Mouse (Mus musculus) hindbrain, embryonic 14.5 days (tissue): ENCODE data around the gene Polr3g. TPM values are rescaled to one million over a fixed set of nuclear protein-coding genes. Genes with fewer than 3 reads are reported as not detected.

Experiments
- ATAC-seq: fragments of 200-750 bp; cut with Nextera tagmentation; 2 replicates; pipeline ENCODE4 v1.8.0; 2017; ENCODE audit warnings: moderate number of reproducible peaks, mild to moderate bottlenecking, moderate TSS enrichment, moderate library complexity; ENCODE audit not compliant: low FRiP score
- DNase-seq: peaks from one replicate; pipeline ENCODE4 v3.0.0-alpha.2; 2015; ENCODE audit warnings: low spot score
- H3K27ac ChIP-seq: fragments of 300-500 bp; sonication (generic); 2 replicates; pipeline ENCODE4 v1.5.1; 2014; ENCODE audit warnings: mild to moderate bottlenecking, moderate library complexity
- H3K27me3 ChIP-seq: fragments of 300-500 bp; sonication (generic); 2 replicates; pipeline ENCODE4 v1.6.1; 2014; ENCODE audit warnings: mild to moderate bottlenecking, low read length, mixed read lengths; ENCODE audit not compliant: control insufficient read depth, insufficient read depth
- H3K36me3 ChIP-seq: fragments of 300-500 bp; sonication (generic); replicated peaks from 2 replicates; pipeline ENCODE4 v1.6.1; 2014; ENCODE audit not compliant: control insufficient read depth, insufficient read depth
- H3K4me1 ChIP-seq: fragments of 300-500 bp; sonication (generic); replicated peaks from 2 replicates; pipeline ENCODE4 v1.6.1; 2014; ENCODE audit warnings: antibody characterized with exemption, low read length, mixed read lengths; ENCODE audit not compliant: control insufficient read depth, insufficient read depth
- H3K4me2 ChIP-seq: fragments of 300-500 bp; sonication (generic); replicated peaks from 2 replicates; pipeline ENCODE4 v1.6.1; 2014; ENCODE audit warnings: mild to moderate bottlenecking, moderate library complexity
- H3K4me3 ChIP-seq: fragments of 300-500 bp; sonication (generic); replicated peaks from 2 replicates; pipeline ENCODE4 v1.5.1; 2014; ENCODE audit warnings: mild to moderate bottlenecking, low read length
- H3K9ac ChIP-seq: fragments of 300-500 bp; sonication (generic); 2 replicates; pipeline ENCODE4 v1.6.1; 2014
- H3K9me3 ChIP-seq: fragments of 300-500 bp; sonication (generic); 2 replicates; pipeline ENCODE4 v1.6.1; 2016; ENCODE audit warnings: low read length; ENCODE audit not compliant: control insufficient read depth
- WGBS: fragments of 180-500 bp; shearing (Covaris S2); extraction: QIAGEN DNeasy Blood & Tissue Kit; methylation state at CpG from one replicate; pipeline ENCODE4 v1.1.7; 2014; 5-methylcytosine and 5-hydroxymethylcytosine counted together
- polyA plus RNA-seq: library from polyadenylated mRNA; unstranded; fragments of >200 nt; fragmentation: Nextera tagmentation; extraction: Ambion mirVana; gene quantifications from 2 replicates; pipeline ENCODE4 v1.2.1, GENCODE M21; 2014

Gene Polr3g
- polyA plus RNA-seq, 1 experiment from 2014 or later: 5.0 TPM

DNA sequence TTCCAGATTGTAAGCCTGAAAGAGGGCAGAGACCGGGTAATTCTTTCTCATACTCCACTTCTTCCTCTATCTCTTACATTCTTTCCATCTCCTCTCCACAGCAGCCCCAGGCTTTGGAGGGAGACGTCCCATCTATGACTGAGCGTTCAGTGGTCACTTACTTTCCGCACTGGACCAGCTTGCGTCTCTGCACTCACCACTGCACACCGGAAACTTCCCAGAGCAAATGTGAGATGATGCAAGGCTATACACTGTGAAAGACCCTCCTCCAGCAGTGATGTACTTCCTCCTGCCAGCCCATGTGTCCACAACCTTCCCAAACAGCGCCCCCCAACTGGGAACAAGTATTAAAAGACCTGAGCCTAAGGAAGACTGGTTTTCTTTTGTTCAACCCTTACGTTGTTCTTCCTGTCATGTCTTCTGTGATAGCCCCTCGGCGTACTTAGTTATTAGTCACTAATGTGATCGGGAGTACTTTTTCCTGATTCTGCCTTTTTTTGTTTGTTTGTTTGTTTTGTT is 66.7 kb downstream of the Polr3g start:
- H3K4me2 ChIP-seq: no peak overlapping the region
- no peaks in the 10 kb centered on the region for H3K36me3 ChIP-seq
- H3K27ac ChIP-seq: no peak overlapping the region
- no peaks in the 10 kb centered on the region for H3K4me1 ChIP-seq
- WGBS: 93% methylated on average over 11 of the region's 11 CpGs
- H3K9ac ChIP-seq: no peak overlapping the region
- no peak overlapping the region for H3K4me3 ChIP-seq
- no peaks in the 10 kb centered on the region for H3K27me3 ChIP-seq
- DNase-seq (no peak), ATAC-seq (no peak)
- no peaks in the 10 kb centered on the region for H3K9me3 ChIP-seq

- no peak overlapping the region for H3K4me2 ChIP-seq
- no peak for DNase-seq
- 59% methylated on average over 7 of the region's 7 CpGs for WGBS
- no peak overlapping the region for H3K4me3 ChIP-seq
- H3K36me3 ChIP-seq: no peaks in the 10 kb centered on the region
- no peaks in the 10 kb centered on the region for H3K27me3 ChIP-seq
- no peak for ATAC-seq
- no peak overlapping the region for H3K9ac ChIP-seq
- H3K4me1 ChIP-seq: no peaks in the 10 kb centered on the region
- no peaks in the 10 kb centered on the region for H3K9me3 ChIP-seq
- no peak overlapping the region for H3K27ac ChIP-seq
Observed at GRCm38 (mm10) chr13:81642491-81643149, 68.2 kb downstream of the Polr3g start.

- H3K9me3 ChIP-seq: no peaks in the 10 kb centered on the region
- ATAC-seq (peak; percentile 59), DNase-seq (peak; percentile 81)
- H3K27me3 ChIP-seq: no peaks in the 10 kb centered on the region
- H3K9ac ChIP-seq: no peak overlapping the region
- H3K4me1 ChIP-seq: no peaks in the 10 kb centered on the region
- no peak overlapping the region for H3K4me3 ChIP-seq
- no peak overlapping the region for H3K27ac ChIP-seq
- H3K36me3 ChIP-seq: no peaks in the 10 kb centered on the region
- peak overlapping the region; percentile 48 for H3K4me2 ChIP-seq
- WGBS: 1% methylated on average over 8 of the region's 8 CpGs
Observed at GRCm38 (mm10) chr13:81641289-81642045, 69.3 kb downstream of the Polr3g start.

GRCm38 (mm10) chr13:81640881-81641280 is 69.9 kb downstream of the Polr3g start:
- no peaks in the 10 kb centered on the region for H3K36me3 ChIP-seq
- no peaks in the 10 kb centered on the region for H3K27me3 ChIP-seq
- H3K4me2 ChIP-seq: no peak overlapping the region
- no peak overlapping the region for H3K27ac ChIP-seq
- H3K4me3 ChIP-seq: no peak overlapping the region
- WGBS: 36% methylated on average over 6 of the region's 6 CpGs
- ATAC-seq: no peak
- H3K4me1 ChIP-seq: no peaks in the 10 kb centered on the region
- DNase-seq: no peak
- no peaks in the 10 kb centered on the region for H3K9me3 ChIP-seq
- H3K9ac ChIP-seq: no peak overlapping the region

DNA sequence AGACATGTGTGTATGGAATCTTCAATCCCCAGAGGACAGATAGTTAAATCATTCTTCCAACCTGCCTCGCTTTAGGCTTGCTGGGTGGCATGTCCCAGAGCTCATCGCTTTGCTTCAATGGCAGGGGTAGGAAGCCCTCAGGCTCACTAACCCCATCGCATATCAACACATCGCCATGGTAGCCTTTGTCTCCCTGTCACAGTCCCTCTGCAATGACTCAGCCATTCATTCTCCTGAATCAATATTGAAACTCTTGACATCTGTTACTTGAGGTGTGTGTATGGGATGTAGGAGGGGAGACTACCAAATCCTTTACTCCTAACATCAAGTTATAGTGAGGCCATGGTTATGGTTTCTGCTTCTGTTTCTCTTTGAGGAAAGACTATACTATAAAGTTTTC is 71.2 kb downstream of the Polr3g start:
- H3K4me3 ChIP-seq: no peak overlapping the region
- H3K4me2 ChIP-seq: no peak overlapping the region
- no peak overlapping the region for H3K9ac ChIP-seq
- H3K9me3 ChIP-seq: no peaks in the 10 kb centered on the region
- no peak for DNase-seq
- 11% methylated on average over 4 of the region's 4 CpGs for WGBS
- no peaks in the 10 kb centered on the region for H3K27me3 ChIP-seq
- H3K4me1 ChIP-seq: no peaks in the 10 kb centered on the region
- 0 out of 2 replicates have a peak, but pooled peaks have one; percentile 54 for ATAC-seq
- no peak overlapping the region for H3K27ac ChIP-seq
- H3K36me3 ChIP-seq: no peaks in the 10 kb centered on the region

- Histone ChIP-seq H3K4me1 (no peaks in the 10 kb centered on the region; the same call in 1 of the 2 replicates), H3K9me3 (no peaks in the 10 kb centered on the region), H3K9ac (peak within 1 kb of the TSS; percentile 57), H3K27ac (no peak within 1 kb of the TSS), H3K27me3 (no peaks in the 10 kb centered on the region), H3K4me3 (peak within 1 kb of the TSS; percentile 50), H3K36me3 (no peaks in the 10 kb centered on the region), H3K4me2 (peak within 1 kb of the TSS; percentile 87)
- DNase-seq (peak; percentile 80), ATAC-seq (peak; percentile 97)
- under 1% methylated on average over 40 of the region's 42 CpGs for WGBS
Observed at GRCm38 (mm10) chr13:81632720-81633415, 77.9 kb downstream of the Polr3g start, which contains the start of gene Adgrv1. Adgrv1 (minus strand) TSS chr13:81633154.

GRCm38 (mm10) chr13:81630566-81630965 is 80.2 kb downstream of the Polr3g start:
- no peaks in the 10 kb centered on the region; the same call in 1 of the 2 replicates for H3K4me1 ChIP-seq
- no peak overlapping the region for H3K27ac ChIP-seq
- no peaks in the 10 kb centered on the region for H3K36me3 ChIP-seq
- no peaks in the 10 kb centered on the region for H3K27me3 ChIP-seq
- 0 out of 2 replicates have a peak overlapping the region, but pooled peaks have one; percentile 7 for H3K4me3 ChIP-seq
- ATAC-seq: no peak
- H3K4me2 ChIP-seq: peak overlapping the region; percentile 33
- DNase-seq: no peak
- WGBS: 12% methylated on average over 5 of the region's 5 CpGs
- H3K9ac ChIP-seq: no peak overlapping the region
- H3K9me3 ChIP-seq: no peaks in the 10 kb centered on the region

- no peaks in the 10 kb centered on the region; the same call in 1 of the 2 replicates for H3K4me1 ChIP-seq
- ATAC-seq (peak; percentile 14; the same call in 1 of the 2 replicates), DNase-seq (no peak)
- WGBS: 19% methylated on average over 3 of the region's 3 CpGs
- no peaks in the 10 kb centered on the region for H3K27me3 ChIP-seq
- H3K4me3 ChIP-seq: no peak overlapping the region
- no peak overlapping the region for H3K9ac ChIP-seq
- 0 out of 2 replicates have a peak overlapping the region, but pooled peaks have one; percentile 33 for H3K4me2 ChIP-seq
- no peaks in the 10 kb centered on the region for H3K9me3 ChIP-seq
- H3K36me3 ChIP-seq: no peaks in the 10 kb centered on the region
- 0 out of 2 replicates have a peak overlapping the region, but pooled peaks have one; percentile 5 for H3K27ac ChIP-seq
Observed at GRCm38 (mm10) chr13:81629395-81629794, 81.4 kb downstream of the Polr3g start.
